Mouse (Mus musculus) midbrain, embryonic 14.5 days (tissue): ENCODE data around the gene Gpsm3. TPM values are rescaled to one million over a fixed set of nuclear protein-coding genes. Genes with fewer than 3 reads are reported as not detected.

Source experiments
- ATAC-seq: fragments of 200-750 bp; cut with Nextera tagmentation; 2 replicates; pipeline ENCODE4 v1.8.0; 2017; ENCODE audit warnings: moderate number of reproducible peaks, moderate library complexity; ENCODE audit not compliant: low FRiP score, low TSS enrichment
- DNase-seq: peaks from one replicate; pipeline ENCODE4 v3.0.0-alpha.2; 2015
- H3K27ac ChIP-seq: fragments of 300-500 bp; sonication (generic); replicated peaks from 2 replicates; pipeline ENCODE4 v1.5.1; 2014; ENCODE audit warnings: mild to moderate bottlenecking, low read depth, low read length, moderate library complexity
- H3K27me3 ChIP-seq: fragments of 300-500 bp; sonication (generic); 2 replicates; pipeline ENCODE4 v1.6.1; 2014; ENCODE audit warnings: low read length, control low read depth, mixed read lengths; ENCODE audit not compliant: control insufficient read depth, insufficient read depth
- H3K36me3 ChIP-seq: fragments of 300-500 bp; sonication (generic); 2 replicates; pipeline ENCODE4 v1.6.1; 2014; ENCODE audit warnings: low read length, control low read depth; ENCODE audit not compliant: control insufficient read depth, insufficient read depth
- H3K4me1 ChIP-seq: fragments of 300-500 bp; sonication (generic); 2 replicates; pipeline ENCODE4 v1.6.1; 2014; ENCODE audit warnings: mild to moderate bottlenecking, antibody characterized with exemption, low read length, control low read depth; ENCODE audit not compliant: control insufficient read depth, insufficient read depth
- H3K4me2 ChIP-seq: fragments of 300-500 bp; sonication (generic); 2 replicates; pipeline ENCODE4 v1.6.1; 2014; ENCODE audit warnings: mild to moderate bottlenecking, low read length, moderate library complexity
- H3K4me3 ChIP-seq: fragments of 300-500 bp; sonication (generic); replicated peaks from 2 replicates; pipeline ENCODE4 v1.5.1; 2014; ENCODE audit warnings: low read depth, low read length
- H3K9ac ChIP-seq: fragments of 300-500 bp; sonication (generic); replicated peaks from 2 replicates; pipeline ENCODE4 v1.6.1; 2014; ENCODE audit warnings: mild to moderate bottlenecking, low read length, moderate library complexity
- H3K9me3 ChIP-seq: fragments of 300-500 bp; sonication (generic); 2 replicates; pipeline ENCODE4 v1.6.1; 2016; ENCODE audit warnings: low read length, control low read depth, mixed read lengths; ENCODE audit not compliant: control insufficient read depth
- WGBS: fragments of 180-500 bp; shearing (Covaris S2); extraction: QIAGEN DNeasy Blood & Tissue Kit; methylation state at CpG from one replicate; pipeline ENCODE4 v1.1.7; 2014; 5-methylcytosine and 5-hydroxymethylcytosine counted together
- polyA plus RNA-seq: library from polyadenylated mRNA; unstranded; fragments of >200 nt; fragmentation: Nextera tagmentation; extraction: Ambion mirVana; gene quantifications from 2 replicates; pipeline ENCODE4 v1.2.1, GENCODE M21; 2014

The Gpsm3 gene
- polyA plus RNA-seq, 1 experiment from 2014 or later = 4.3 TPM

DNA sequence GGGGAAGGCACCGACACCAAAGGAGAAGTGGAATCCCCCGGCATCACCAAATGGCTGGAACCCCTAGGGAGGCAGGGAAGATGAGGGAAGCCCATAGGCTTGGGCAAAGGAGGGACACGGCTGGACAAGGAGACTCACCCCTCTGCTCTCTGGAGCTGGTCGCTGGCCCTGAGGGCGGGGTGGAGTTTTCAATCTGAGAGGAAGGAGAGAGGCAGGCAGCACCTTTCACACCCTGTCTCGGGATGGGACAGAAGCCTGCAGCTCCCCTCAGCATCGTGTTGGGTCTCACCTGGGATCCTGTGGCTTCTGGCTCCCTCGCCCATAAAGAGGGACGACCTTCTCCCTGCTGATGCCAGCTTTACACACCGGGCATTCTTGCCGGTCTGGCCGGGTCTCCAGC lies 12.2 kb downstream of the Gpsm3 start:
- no peak overlapping the region; the same call in 1 of the 2 replicates for H3K9ac ChIP-seq
- no peaks in the 10 kb centered on the region for H3K27me3 ChIP-seq
- DNase-seq (no peak), ATAC-seq (no peak)
- H3K9me3 ChIP-seq = no peaks in the 10 kb centered on the region
- H3K4me3 ChIP-seq = no peak overlapping the region
- no peak overlapping the region for H3K27ac ChIP-seq
- H3K4me1 ChIP-seq = peaks cover 21% of the 10 kb centered on the region
- H3K4me2 ChIP-seq = peak overlapping the region; percentile 90; the same call in 1 of the 2 replicates
- peaks cover 17% of the 10 kb centered on the region for H3K36me3 ChIP-seq
- WGBS = 93% methylated on average over 12 of the region's 12 CpGs

DNA sequence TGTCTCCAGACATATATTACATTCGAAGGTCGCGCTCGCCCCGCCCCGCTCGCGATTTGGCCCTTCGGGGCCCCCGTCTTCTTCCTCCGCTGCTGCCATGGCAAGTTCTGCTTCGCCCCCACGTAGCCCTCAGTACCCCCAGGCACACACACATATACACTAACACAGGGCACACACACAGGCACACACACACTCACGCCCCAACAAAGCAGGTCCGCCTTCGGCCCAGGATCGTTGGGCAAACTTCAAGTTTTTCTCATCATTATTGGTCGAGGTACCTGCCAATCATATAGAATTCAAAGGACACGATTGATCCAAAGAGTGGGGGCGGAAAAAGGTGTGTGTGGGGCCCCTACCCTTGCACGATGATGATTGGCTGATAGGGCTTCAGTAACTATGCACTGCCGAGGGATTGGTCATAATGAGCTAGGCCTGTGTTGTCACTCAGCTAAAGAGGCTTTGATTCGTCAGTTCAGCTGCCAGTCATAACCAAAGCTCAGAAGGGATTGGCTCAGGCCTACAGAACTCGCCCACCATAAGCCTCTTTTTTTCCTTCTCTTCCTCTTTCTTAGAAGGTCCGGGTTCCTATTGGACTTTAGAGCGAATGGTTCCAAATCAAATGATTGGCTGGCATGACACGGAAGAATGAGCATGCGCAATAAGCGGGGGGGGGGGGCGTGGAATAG lies 13.9 kb downstream of the Gpsm3 start, which contains the start of gene Rnf5:
TSS of gene Rnf5 (minus strand) at position 316 of the 686 bp plus-strand sequence.
- peaks cover 28% of the 10 kb centered on the region for H3K4me1 ChIP-seq
- peak within 1 kb of the TSS; percentile 93 for H3K4me3 ChIP-seq
- H3K4me2 ChIP-seq = peak within 1 kb of the TSS; percentile 97
- peak; percentile 92 for ATAC-seq
- peak; percentile 99 for DNase-seq
- H3K27ac ChIP-seq = peak within 1 kb of the TSS; percentile 85
- no peaks in the 10 kb centered on the region for H3K9me3 ChIP-seq
- no peaks in the 10 kb centered on the region for H3K27me3 ChIP-seq
- under 1% methylated on average over 30 of the region's 30 CpGs for WGBS
- H3K9ac ChIP-seq = peak within 1 kb of the TSS; percentile 73
- peaks cover 17% of the 10 kb centered on the region for H3K36me3 ChIP-seq

DNA sequence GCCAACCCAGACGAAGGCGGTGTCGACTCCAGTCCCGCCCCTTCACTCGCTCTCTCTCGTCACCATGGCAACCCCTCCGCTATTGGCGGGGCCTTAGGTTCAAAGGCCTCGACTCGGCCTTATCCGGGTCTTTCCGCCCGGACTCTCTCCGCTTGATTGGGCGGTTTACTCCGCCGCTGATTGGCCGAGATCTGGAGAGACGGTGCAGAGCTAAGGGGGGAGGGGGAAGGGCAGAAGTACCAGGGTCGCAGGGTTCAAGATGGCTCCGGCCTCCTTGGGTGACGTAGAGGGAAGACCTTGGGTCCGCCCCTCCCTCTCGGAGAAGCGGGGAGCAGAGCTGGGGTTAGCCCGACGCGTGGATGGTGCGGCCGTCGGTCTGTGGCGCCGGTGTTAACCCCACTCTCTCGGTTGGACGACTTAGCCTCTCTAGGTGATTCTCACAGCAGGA lies 14.5 kb downstream of the Gpsm3 start, which contains the start of gene Agpat1:
TSS of gene Agpat1 (plus strand) at position 202 of the 448 bp plus-strand sequence.
- H3K9ac ChIP-seq = peak within 1 kb of the TSS; percentile 90
- H3K4me2 ChIP-seq = peak within 1 kb of the TSS; percentile 97
- H3K36me3 ChIP-seq = peaks cover 17% of the 10 kb centered on the region
- peak within 1 kb of the TSS; percentile 93 for H3K4me3 ChIP-seq
- H3K27ac ChIP-seq = peak within 1 kb of the TSS; percentile 85
- DNase-seq (peak; percentile 100), ATAC-seq (peak; percentile 90)
- no peaks in the 10 kb centered on the region for H3K9me3 ChIP-seq
- peaks cover 28% of the 10 kb centered on the region for H3K4me1 ChIP-seq
- under 1% methylated on average over 35 of the region's 35 CpGs for WGBS
- H3K27me3 ChIP-seq = no peaks in the 10 kb centered on the region

DNA sequence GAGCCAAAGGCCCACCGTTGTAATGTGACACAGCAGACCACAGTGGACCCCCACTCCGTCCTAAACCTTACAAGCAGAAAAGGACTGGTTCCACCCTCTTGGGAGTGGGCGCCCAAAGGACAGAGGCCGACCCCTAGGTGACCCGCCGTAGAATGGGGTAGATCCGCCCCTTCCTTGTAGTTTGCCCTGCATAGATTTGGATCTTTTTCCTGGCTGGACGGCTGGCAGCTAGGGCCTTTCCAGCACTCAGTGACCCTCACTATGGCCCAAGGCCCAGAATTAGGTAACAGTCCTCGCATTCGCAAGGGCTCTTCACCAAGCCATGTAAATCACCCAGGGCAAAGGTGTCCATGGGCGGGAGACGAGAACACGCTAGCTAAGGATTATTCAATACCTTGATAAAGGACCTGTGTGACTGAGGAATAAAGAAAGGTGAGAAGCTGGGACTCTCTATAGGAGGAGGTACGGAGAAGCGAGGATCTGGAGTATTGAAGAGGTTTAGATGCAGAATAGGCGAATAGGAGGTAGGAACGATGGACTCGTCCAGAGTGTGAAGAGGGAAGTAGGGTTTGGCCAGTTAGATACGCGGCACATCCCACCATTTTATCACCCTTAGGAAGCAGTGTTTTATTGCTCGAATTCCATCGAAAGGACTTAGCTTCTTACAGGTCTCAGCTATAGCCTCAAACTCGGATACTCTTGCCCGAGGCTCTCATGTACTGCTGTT lies 15.1 kb downstream of the Gpsm3 start:
- H3K4me2 ChIP-seq = peak overlapping the region; percentile 97
- peak overlapping the region; percentile 85 for H3K27ac ChIP-seq
- peak overlapping the region; percentile 93 for H3K4me3 ChIP-seq
- no peaks in the 10 kb centered on the region for H3K9me3 ChIP-seq
- WGBS = 16% methylated on average over 24 of the region's 24 CpGs
- ATAC-seq = no peak
- peaks cover 28% of the 10 kb centered on the region for H3K4me1 ChIP-seq
- H3K27me3 ChIP-seq = no peaks in the 10 kb centered on the region
- no peak for DNase-seq
- H3K9ac ChIP-seq = peak overlapping the region; percentile 90
- peaks cover 17% of the 10 kb centered on the region for H3K36me3 ChIP-seq

DNA sequence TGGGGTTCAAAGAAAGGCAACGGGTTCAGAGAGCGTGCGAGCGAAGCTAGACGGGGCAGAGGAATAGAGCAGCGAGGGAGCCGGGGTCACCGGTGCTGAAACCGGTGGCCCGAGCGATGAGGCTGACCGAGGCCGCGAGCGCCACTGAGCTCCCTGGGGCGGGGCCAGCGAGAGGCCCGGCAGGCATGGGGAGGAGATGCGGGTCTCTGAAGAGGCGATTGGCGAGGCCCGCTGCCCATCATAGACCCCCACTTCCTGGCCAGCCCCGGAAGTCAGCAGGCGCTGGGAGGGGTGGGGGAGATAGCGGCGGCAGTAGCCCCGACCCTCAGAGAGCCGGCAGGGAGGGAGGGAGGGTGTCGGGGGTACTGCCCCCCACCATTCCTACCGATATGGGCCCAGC lies 16.0 kb downstream of the Gpsm3 start:
- H3K4me1 ChIP-seq = peaks cover 28% of the 10 kb centered on the region

DNA sequence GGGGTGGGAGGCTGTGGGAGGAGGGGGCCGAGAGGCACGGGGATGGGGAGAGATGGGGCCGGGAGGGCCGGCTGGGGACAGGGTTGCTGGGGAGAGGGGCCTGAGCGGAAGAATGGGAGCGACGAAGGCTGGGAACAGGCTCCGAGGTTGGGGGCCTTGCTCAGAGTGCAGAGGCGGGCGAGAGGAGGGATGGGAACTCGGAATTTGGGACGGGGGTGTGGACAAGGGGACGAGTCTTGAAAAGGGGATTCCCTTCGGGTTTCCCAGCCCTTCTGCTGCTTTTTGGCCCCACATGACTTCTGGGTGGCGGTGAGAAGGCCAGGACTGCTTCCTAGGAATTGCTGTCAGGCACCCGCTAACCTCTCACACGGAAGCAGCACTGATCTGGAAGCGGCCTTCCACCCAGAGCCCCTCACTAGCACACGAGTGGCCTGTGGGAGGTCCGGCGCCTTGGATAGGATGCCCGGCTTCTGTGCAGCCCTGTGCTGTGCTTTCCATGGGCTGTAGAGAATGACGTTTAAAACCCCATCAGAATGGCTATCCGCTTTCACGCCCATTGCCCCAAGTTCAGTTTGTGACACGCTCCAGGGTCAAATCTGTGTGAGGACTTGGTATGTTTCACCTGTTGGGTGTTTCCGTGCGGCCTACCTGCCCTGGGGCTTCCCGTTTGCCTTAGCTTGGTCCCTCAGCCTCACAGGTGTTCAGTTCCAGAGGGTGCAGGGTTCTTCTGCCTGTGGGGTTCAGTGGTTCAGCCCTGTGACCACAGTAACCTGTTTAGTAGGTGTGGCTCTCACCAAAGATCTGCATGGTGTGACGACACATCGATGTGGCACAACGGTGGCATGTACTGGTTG lies 16.8 kb downstream of the Gpsm3 start:
- Histone ChIP-seq H3K4me1 (peaks cover 28% of the 10 kb centered on the region), H3K9ac (peak overlapping the region; percentile 90), H3K4me3 (peak overlapping the region; percentile 93), H3K36me3 (peaks cover 20% of the 10 kb centered on the region), H3K4me2 (peak overlapping the region; percentile 97), H3K27me3 (no peaks in the 10 kb centered on the region), H3K9me3 (no peaks in the 10 kb centered on the region), H3K27ac (peak overlapping the region; percentile 85)
- DNase-seq = no peak
- no peak for ATAC-seq
- 18% methylated on average over 32 of the region's 32 CpGs for WGBS

More for the DNA sequence above, 16.0 kb downstream of the Gpsm3 start:
- DNase-seq (peak; percentile 96), ATAC-seq (peak; percentile 53)
- Histone ChIP-seq H3K9me3 (no peaks in the 10 kb centered on the region), H3K4me3 (peak overlapping the region; percentile 93), H3K27me3 (no peaks in the 10 kb centered on the region), H3K36me3 (peaks cover 18% of the 10 kb centered on the region), H3K4me2 (peak overlapping the region; percentile 97), H3K9ac (peak overlapping the region; percentile 90), H3K27ac (peak overlapping the region; percentile 85)
- WGBS = under 1% methylated on average over 30 of the region's 30 CpGs

DNA sequence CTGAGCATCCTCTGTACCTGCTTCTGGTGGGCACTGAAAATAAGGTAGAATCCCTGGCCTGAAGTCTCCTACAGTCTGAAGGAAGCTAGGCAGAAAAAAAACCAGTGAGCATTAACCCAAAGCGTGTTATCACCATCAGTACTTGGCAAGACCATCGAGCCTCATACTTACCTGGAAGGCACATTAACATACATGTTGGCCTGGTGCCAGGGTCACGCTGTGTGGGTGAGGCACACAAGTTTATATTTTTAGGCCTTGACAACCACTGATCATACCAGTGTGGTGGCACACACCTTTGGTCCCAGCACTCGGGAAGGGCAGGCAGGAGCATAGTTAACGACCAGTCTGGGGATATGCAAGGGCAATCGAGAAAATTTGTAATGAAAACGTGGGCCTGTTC lies 18.4 kb downstream of the Gpsm3 start:
- ATAC-seq = no peak
- H3K4me3 ChIP-seq = no peak overlapping the region
- 89% methylated on average over 7 of the region's 7 CpGs for WGBS

DNA sequence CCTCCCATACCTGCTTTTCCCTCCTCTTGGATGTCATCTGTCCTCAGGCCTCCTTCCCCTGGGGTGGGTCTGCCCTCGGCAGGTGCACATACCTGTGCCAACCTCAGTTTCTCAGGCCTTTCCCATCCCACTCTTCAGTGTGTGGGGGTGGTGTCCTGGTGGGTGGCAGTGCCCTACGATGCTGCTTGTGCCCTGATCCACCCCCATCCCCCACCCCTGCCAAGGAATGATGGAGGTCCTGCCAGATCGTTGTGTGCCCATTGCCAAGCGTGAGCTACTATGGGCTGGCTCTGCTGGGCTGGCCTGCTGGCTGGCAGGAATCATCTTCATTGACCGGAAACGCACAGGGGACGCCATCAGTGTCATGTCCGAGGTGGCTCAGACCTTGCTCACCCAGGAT lies 21.4 kb downstream of the Gpsm3 start:
- ATAC-seq = no peak
- Histone ChIP-seq H3K9me3 (no peaks in the 10 kb centered on the region), H3K27me3 (no peaks in the 10 kb centered on the region), H3K4me1 (peaks cover 12% of the 10 kb centered on the region), H3K9ac (0 out of 2 replicates have a peak overlapping the region, but pooled peaks have one; percentile 14), H3K27ac (no peak overlapping the region), H3K4me3 (no peak overlapping the region), H3K36me3 (peaks cover 59% of the 10 kb centered on the region), H3K4me2 (no peak overlapping the region)
- no peak for DNase-seq
- 98% methylated on average over 8 of the region's 8 CpGs for WGBS

More for the DNA sequence above, 18.4 kb downstream of the Gpsm3 start:
- Histone ChIP-seq H3K4me1 (peaks cover 22% of the 10 kb centered on the region), H3K4me2 (no peak overlapping the region), H3K36me3 (peaks cover 30% of the 10 kb centered on the region), H3K9ac (no peak overlapping the region), H3K9me3 (no peaks in the 10 kb centered on the region), H3K27me3 (no peaks in the 10 kb centered on the region), H3K27ac (no peak overlapping the region)
- DNase-seq = no peak
